24 mouse cellular contexts compared by ENCODE assay signal in genomic region chrX:82528640-82529351, GRCm38 (mm10).
DNase-seq lines count a peak whose midpoint lies in the region; ATAC-seq and TF ChIP-seq lines count a peak whose summit lies in the region.
"Had no signal": no experiment of that assay in that cellular context is flagged by ENCODE, and none has a peak within 500 bp of the region (broad histone marks: within the 10 kb centered on the region; RNA-seq: fewer than 3 reads in every experiment).

No protein-coding gene starts in this region.

- H3K4me1 ChIP-seq in cerebellum, adult 2 months (ENCODE audit: control insufficient read depth, insufficient read depth, low read length): no peaks in the 10 kb centered on the region
- no peaks in the 10 kb centered on the region for H3K4me1 ChIP-seq in hindbrain, embryonic 16.5 days (ENCODE audit: control insufficient read depth, insufficient read depth, low read depth, low read length)
- H3K4me1 ChIP-seq in hindbrain, embryonic 11.5 days (replicated peaks; ENCODE audit: control insufficient read depth, insufficient read depth, low read length): no peaks in the 10 kb centered on the region
- H3K4me1 ChIP-seq in kidney, embryonic 15.5 days: no peaks in the 10 kb centered on the region
- no peaks in the 10 kb centered on the region for H3K4me1 ChIP-seq in midbrain, postnatal 0 days (ENCODE audit: insufficient read depth, low read length)
- no peaks in the 10 kb centered on the region for H3K4me1 ChIP-seq in midbrain, embryonic 13.5 days (replicated peaks)
- H3K4me1 ChIP-seq: embryonic facial prominence, embryonic 12.5 days; embryonic facial prominence, embryonic 15.5 days; hindbrain, embryonic 13.5 days; intestine, embryonic 15.5 days had no signal

- 27% methylated on average over 2 of the region's 2 CpGs for WGBS in cerebellum, adult 2 months
- WGBS in hindbrain, embryonic 16.5 days: 50% methylated on average over 2 of the region's 2 CpGs
- 51% methylated on average over 2 of the region's 2 CpGs for WGBS in hindbrain, embryonic 11.5 days
- WGBS in kidney, embryonic 15.5 days: 39% methylated on average over 2 of the region's 2 CpGs
- 62% methylated on average over 2 of the region's 2 CpGs for WGBS in midbrain, postnatal 0 days
- 63% methylated on average over 2 of the region's 2 CpGs for WGBS in midbrain, embryonic 13.5 days

- peak; percentile 30; the same call in 1 of the 2 replicates for ATAC-seq in hindbrain, embryonic 16.5 days
- no peak for ATAC-seq in hindbrain, embryonic 11.5 days (ENCODE audit: low FRiP score)
- ATAC-seq in kidney, embryonic 15.5 days (replicated peaks; ENCODE audit: low FRiP score): peak; percentile 71
- ATAC-seq in midbrain, postnatal 0 days (ENCODE audit: low FRiP score): no peak
- no peak for ATAC-seq in midbrain, embryonic 13.5 days
- ATAC-seq: forebrain, embryonic 14.5 days; forebrain, postnatal 0 days; intestine, embryonic 15.5 days; Patski had no signal

- H3K36me3 ChIP-seq in hindbrain, embryonic 16.5 days (ENCODE audit: control insufficient read depth, insufficient read depth, low read length): no peaks in the 10 kb centered on the region
- no peaks in the 10 kb centered on the region for H3K36me3 ChIP-seq in hindbrain, embryonic 11.5 days (ENCODE audit: control insufficient read depth, insufficient read depth, low read length)
- no peaks in the 10 kb centered on the region for H3K36me3 ChIP-seq in kidney, embryonic 15.5 days
- no peaks in the 10 kb centered on the region for H3K36me3 ChIP-seq in midbrain, postnatal 0 days (ENCODE audit: insufficient read depth, low read length)
- H3K36me3 ChIP-seq in midbrain, embryonic 13.5 days: no peaks in the 10 kb centered on the region
- H3K36me3 ChIP-seq: embryonic facial prominence, embryonic 12.5 days; embryonic facial prominence, embryonic 15.5 days; hindbrain, embryonic 13.5 days; intestine, embryonic 15.5 days had no signal

- no peaks in the 10 kb centered on the region for H3K27me3 ChIP-seq in cerebellum, adult 2 months (ENCODE audit: control insufficient read depth, insufficient read depth, low read length)
- H3K27me3 ChIP-seq in hindbrain, embryonic 16.5 days (replicated peaks; ENCODE audit: control insufficient read depth, insufficient read depth, low read length): no peaks in the 10 kb centered on the region
- no peaks in the 10 kb centered on the region for H3K27me3 ChIP-seq in hindbrain, embryonic 11.5 days (ENCODE audit: control insufficient read depth, insufficient read depth, low read length)
- H3K27me3 ChIP-seq in kidney, embryonic 15.5 days: no peaks in the 10 kb centered on the region
- no peaks in the 10 kb centered on the region for H3K27me3 ChIP-seq in midbrain, postnatal 0 days (ENCODE audit: insufficient read depth, low read length)
- H3K27me3 ChIP-seq in midbrain, embryonic 13.5 days: no peaks in the 10 kb centered on the region
- H3K27me3 ChIP-seq: embryonic facial prominence, embryonic 12.5 days; embryonic facial prominence, embryonic 15.5 days; hindbrain, embryonic 13.5 days; intestine, embryonic 15.5 days had no signal

- TF ChIP-seq CTCF in cerebellum, adult 2 months (IDR thresholded peaks at IDR 0.05; ENCODE audit: borderline replicate concordance, insufficient read depth, low read depth, low read length): no peak
- TF ChIP-seq CTCF in midbrain, postnatal 0 days (IDR thresholded peaks at IDR 0.05): no peak

- H3K9me3 ChIP-seq in hindbrain, embryonic 16.5 days (ENCODE audit: control insufficient read depth, low read length): no peaks in the 10 kb centered on the region
- no peaks in the 10 kb centered on the region for H3K9me3 ChIP-seq in hindbrain, embryonic 11.5 days (ENCODE audit: control insufficient read depth, low read length)
- H3K9me3 ChIP-seq in kidney, embryonic 15.5 days (replicated peaks): no peaks in the 10 kb centered on the region
- H3K9me3 ChIP-seq in midbrain, postnatal 0 days (ENCODE audit: low read length): no peaks in the 10 kb centered on the region
- no peaks in the 10 kb centered on the region for H3K9me3 ChIP-seq in midbrain, embryonic 13.5 days
- H3K9me3 ChIP-seq: embryonic facial prominence, embryonic 12.5 days; embryonic facial prominence, embryonic 15.5 days; hindbrain, embryonic 13.5 days; intestine, embryonic 15.5 days had no signal

- no peak for TF ChIP-seq POLR2A in cerebellum, adult 2 months (IDR thresholded peaks at IDR 0.05; ENCODE audit: borderline replicate concordance, insufficient read depth, low read length)

- H3K4me2 ChIP-seq in hindbrain, embryonic 16.5 days (ENCODE audit: low read length): no peak overlapping the region
- H3K4me2 ChIP-seq in hindbrain, embryonic 11.5 days (replicated peaks; ENCODE audit: low read depth, low read length): no peak overlapping the region
- H3K4me2 ChIP-seq in kidney, embryonic 15.5 days: no peak overlapping the region
- H3K4me2 ChIP-seq in midbrain, postnatal 0 days (ENCODE audit: low read depth, low read length, poor library complexity, severe bottlenecking): no peak overlapping the region
- no peak overlapping the region for H3K4me2 ChIP-seq in midbrain, embryonic 13.5 days (replicated peaks)
- H3K4me2 ChIP-seq: embryonic facial prominence, embryonic 12.5 days; embryonic facial prominence, embryonic 15.5 days; heart, embryonic 11.5 days; hindbrain, embryonic 13.5 days; intestine, embryonic 15.5 days had no signal

- H3K4me3 ChIP-seq in cerebellum, adult 2 months (replicated peaks; ENCODE audit: insufficient read depth, low read depth, low read length): no peak overlapping the region
- no peak overlapping the region for H3K4me3 ChIP-seq in hindbrain, embryonic 16.5 days (ENCODE audit: low read length)
- H3K4me3 ChIP-seq in hindbrain, embryonic 11.5 days (ENCODE audit: low read depth, low read length): no peak overlapping the region
- H3K4me3 ChIP-seq in kidney, embryonic 15.5 days (replicated peaks): no peak overlapping the region
- H3K4me3 ChIP-seq in midbrain, postnatal 0 days (ENCODE audit: low read depth, low read length): no peak overlapping the region
- H3K4me3 ChIP-seq in midbrain, embryonic 13.5 days (replicated peaks): no peak overlapping the region
- H3K4me3 ChIP-seq: embryonic facial prominence, embryonic 12.5 days; embryonic facial prominence, embryonic 15.5 days; gastrocnemius, adult 2 months; hindbrain, embryonic 13.5 days; intestine, embryonic 15.5 days had no signal

- no peak overlapping the region for H3K27ac ChIP-seq in cerebellum, adult 2 months (ENCODE audit: insufficient read depth, low read length)
- no peak overlapping the region for H3K27ac ChIP-seq in hindbrain, embryonic 16.5 days (ENCODE audit: low read depth, low read length)
- H3K27ac ChIP-seq in hindbrain, embryonic 11.5 days (ENCODE audit: low read depth, low read length): no peak overlapping the region
- H3K27ac ChIP-seq in kidney, embryonic 15.5 days: no peak overlapping the region
- H3K27ac ChIP-seq in midbrain, postnatal 0 days (ENCODE audit: low read depth, low read length): no peak overlapping the region
- no peak overlapping the region for H3K27ac ChIP-seq in midbrain, embryonic 13.5 days
- H3K27ac ChIP-seq: embryonic facial prominence, embryonic 12.5 days; embryonic facial prominence, embryonic 15.5 days; gastrocnemius, adult 2 months; hindbrain, embryonic 13.5 days; intestine, embryonic 15.5 days had no signal

- no peak overlapping the region for H3K9ac ChIP-seq in hindbrain, embryonic 16.5 days (ENCODE audit: low read depth, low read length)
- H3K9ac ChIP-seq in hindbrain, embryonic 11.5 days (ENCODE audit: low read depth, low read length): no peak overlapping the region
- no peak overlapping the region for H3K9ac ChIP-seq in kidney, embryonic 15.5 days
- no peak overlapping the region for H3K9ac ChIP-seq in midbrain, postnatal 0 days (replicated peaks; ENCODE audit: low read length, poor library complexity, severe bottlenecking)
- H3K9ac ChIP-seq in midbrain, embryonic 13.5 days (replicated peaks): no peak overlapping the region
- H3K9ac ChIP-seq: embryonic facial prominence, embryonic 12.5 days; embryonic facial prominence, embryonic 15.5 days; forebrain, postnatal 0 days; hindbrain, embryonic 13.5 days; intestine, embryonic 15.5 days had no signal

- peak; percentile 6 to 12 for DNase-seq in cerebellum, postnatal 10 days
- no peak for DNase-seq in cerebellum, adult 2 months
- no peak for DNase-seq in hindbrain, embryonic 11.5 days (ENCODE audit: low spot score)
- DNase-seq in kidney, postnatal 36 days: no peak
- peak; percentile 6 for DNase-seq in midbrain, postnatal 0 days (ENCODE audit: low spot score)
- DNase-seq: adrenal gland, postnatal 10 days; adrenal gland, postnatal 36 days; cerebellum, adult 11 months; cerebellum, adult 8-10 months; cerebellum, postnatal 36 days; forebrain, postnatal 0 days; gastrocnemius, adult 2 months; gastrocnemius, postnatal 14 days; heart, adult 11 months had no signal

Comparison
In these comparisons a context has a peak if more than half of its experiments do, and no peak if none do; other contexts are left out.
1. DNase-seq: peak in cerebellum, postnatal 10 days (2 of 2) and midbrain, postnatal 0 days (single experiment); none in cerebellum, adult 2 months (0 of 2), hindbrain, embryonic 11.5 days (single experiment) and kidney, postnatal 36 days (0 of 2).
2. ATAC-seq: peak in hindbrain, embryonic 16.5 days (single experiment) and kidney, embryonic 15.5 days (single experiment); none in hindbrain, embryonic 11.5 days (single experiment), midbrain, postnatal 0 days (single experiment) and midbrain, embryonic 13.5 days (single experiment).